Mouse (Mus musculus): Measurements from ENCODE around the gene Fn1. TPM values are rescaled to one million over a fixed set of nuclear protein-coding genes. Genes with fewer than 3 reads are reported as not detected.
A peak's percentile ranks its signal among the peaks of the same experiment; 100 is the strongest.

Gene Fn1
- 100 to 1,000 TPM; 142 to 143 TPM for total RNA-seq (2021)

DNA sequence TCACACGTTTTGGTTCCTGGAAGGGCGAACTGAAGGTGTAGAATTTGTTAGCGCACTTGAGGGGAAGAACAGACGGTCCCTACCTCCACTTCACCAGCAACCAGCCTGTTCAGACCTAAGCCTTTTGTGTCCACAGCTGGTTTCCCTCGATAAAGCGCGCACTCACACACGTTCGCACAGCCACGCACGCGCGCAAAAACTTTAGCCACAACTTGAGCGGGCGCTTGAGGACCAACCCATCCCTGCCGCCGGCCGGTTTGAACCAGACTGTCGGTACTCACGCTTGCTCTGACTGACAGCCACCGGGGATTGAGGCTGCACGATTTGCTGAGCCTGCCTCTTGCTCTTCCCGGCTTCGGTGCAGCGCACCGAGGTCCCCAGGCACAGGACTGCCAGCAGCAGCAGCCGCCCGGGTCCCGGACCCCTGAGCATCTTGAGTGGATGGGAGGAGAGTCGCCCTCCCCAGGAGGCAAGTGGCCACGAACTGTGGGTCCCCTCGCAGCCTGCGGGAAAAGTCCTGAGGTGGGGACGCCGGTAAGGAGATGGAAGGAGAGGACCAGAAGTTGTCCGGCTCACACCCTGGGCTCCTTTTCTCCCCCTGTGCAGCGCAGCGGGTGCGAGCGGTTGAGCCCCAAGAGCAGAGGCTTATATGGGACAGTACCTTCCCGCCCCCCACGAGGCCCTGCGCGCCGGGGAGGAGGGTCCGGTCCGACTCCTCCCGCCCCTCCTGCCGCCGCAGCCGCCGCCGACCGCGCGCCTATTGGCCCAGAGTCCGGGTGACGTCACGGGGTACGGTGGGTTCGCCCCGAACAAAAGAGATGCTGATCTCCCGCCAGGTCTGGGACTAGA is at the start of gene Fn1:
Fn1 (minus strand) TSS at position 650 of the 849 bp plus-strand sequence.
- intact Hi-C loops (cut with DNase I): no loop called here
- DNase-seq: peak; percentile 81

DNA sequence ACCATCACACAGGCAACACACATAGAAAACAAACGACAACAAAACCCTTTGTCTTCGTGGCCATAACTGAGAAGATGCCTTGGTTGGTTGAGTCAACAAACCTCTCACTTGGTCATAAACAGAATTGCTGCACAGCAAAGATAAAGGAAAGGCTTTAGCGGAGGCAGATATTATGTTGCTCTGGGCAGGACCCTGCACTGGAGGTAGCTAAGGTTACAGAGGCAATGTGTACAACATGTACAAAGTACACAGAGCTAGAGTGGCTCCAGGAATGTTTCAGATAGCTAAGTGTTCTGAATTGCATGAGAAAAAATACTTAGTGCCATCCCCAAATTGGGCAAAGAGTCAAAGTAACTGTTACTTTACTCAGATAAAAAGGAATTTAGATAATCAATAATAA is 43.1 kb upstream of the Fn1 start:
- no peak for DNase-seq
- intact Hi-C loops (cut with DNase I): no loop called here

- DNase-seq: no peak
- intact Hi-C loops (cut with DNase I): no loop called here
Observed at GRCm38 (mm10) chr1:71691472-71692277, 38.7 kb upstream of the Fn1 start.

- DNase-seq: no peak
- intact Hi-C loops (cut with DNase I): no loop called here
Observed at GRCm38 (mm10) chr1:71688926-71689303, 35.9 kb upstream of the Fn1 start.

- DNase-seq: no peak
- intact Hi-C loops (cut with DNase I): no loop called here
Observed at GRCm38 (mm10) chr1:71688272-71688925, 35.4 kb upstream of the Fn1 start.

DNA sequence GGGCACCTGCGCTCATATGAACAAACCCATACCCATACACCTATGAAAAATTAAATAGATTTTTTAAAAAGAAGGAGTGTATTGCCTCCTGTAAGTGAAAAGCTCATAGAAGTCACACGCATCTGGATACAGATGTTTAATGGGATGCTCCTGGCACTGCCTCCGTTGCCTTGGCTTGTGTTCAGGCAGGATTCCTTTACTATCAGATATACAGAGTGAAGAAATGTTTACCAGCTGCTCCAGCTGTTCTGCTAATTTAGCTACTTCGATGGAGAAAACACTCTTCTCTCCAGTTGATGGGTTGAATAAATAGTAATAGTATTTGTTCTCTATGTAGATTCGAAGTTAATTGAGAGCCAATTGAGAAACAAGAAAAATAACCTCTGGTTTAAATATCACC is 33.8 kb upstream of the Fn1 start:
- DNase-seq: no peak
- intact Hi-C loops (cut with DNase I): no loop called here

DNA sequence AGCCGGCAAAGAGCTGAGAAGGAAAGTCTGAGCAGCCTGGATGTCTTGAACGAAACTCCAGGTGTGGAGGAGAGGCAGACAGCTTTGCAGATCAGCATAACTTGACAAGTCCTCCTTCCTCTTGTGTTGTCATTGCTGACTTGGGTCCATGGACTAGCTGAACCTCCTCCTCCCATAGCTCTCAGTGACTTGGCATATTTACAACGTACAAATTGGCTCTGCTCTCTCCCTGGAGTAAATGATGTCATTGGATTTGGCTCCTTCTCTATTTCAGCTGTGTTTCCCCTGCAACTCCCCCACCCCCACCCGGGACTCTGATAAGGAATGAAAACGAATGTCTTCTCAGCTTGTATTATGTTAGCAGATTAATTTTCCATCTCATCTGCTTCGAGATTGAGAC is 30.7 kb upstream of the Fn1 start:
- no peak for DNase-seq
- intact Hi-C loops (cut with DNase I): no loop called here

DNA sequence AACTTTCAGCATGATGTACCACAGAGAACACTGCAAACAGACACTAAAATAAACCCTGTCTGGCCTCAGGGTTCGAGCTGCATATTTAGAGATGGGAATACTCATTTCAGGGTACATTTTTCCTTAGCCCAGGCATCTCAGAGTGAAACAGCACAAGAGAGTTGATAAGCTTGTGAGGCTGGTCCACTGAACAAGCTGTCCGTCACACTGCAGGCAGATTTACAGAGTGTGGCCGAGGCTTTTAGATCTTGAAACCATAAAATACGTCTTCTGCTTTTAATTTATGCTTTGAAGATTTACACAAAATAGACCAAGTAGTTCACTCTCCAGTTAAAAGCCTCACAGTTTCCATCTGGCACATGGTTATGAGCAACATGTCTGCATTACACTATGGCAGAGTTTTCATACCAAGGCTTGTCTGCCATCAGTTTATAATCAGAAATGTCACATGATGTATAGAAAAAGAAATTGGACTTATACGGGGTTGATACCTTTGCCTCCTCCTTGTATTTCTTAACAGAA is 29.3 kb upstream of the Fn1 start:
- DNase-seq: no peak
- intact Hi-C loops (cut with DNase I): no loop called here

- intact Hi-C loops (cut with DNase I): no loop called here
- DNase-seq: no peak
Observed at GRCm38 (mm10) chr1:71681306-71681705, 28.3 kb upstream of the Fn1 start.

DNA sequence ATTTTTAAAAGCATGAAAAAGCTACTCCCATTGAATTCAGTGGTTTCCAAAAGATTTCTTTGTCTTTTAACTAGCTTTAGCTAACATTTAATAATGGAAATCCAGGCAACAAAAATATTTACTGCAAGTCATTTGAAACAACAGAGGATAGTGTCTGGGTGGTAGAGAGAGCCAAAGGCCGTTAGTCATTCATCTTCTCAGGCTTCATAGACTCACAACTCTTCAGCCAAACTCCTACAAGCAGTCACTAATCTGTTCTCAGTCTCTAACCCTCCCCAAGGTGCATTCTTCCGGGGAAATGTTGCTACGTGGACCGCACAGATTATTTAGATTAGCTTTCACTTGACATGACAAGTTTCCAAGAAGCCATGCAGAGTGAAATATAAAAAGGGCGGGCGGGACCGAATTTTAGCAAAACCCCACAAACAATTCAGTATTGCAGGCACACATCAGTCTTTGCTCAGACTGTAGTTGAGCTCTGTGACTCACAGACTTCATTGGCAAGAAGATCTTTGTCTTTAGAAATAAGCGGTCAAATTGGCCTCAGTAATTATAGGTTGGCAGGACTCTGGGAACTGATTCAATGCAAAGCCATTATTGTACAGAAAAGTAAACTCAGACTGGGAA is 27.2 kb upstream of the Fn1 start:
- intact Hi-C loops (cut with DNase I): no loop called here

DNA sequence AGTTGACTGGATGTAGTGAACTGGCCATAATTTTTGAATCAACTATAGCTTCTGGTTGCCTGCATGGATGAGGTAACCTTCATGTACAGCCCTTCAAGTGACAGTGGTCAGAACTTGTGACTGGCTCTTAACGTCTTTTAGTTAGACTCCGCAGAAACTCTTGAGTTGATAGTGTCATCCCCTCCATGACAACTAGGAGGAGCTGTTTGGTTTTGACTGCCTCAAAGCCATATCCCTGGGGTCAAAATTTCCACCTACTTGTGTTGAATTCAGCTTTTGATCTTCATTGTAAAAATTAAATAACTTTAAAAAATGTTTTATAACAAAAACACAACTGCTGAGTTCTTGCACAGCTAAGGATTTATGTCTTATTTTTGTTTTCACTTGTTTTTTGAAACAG is 22.4 kb upstream of the Fn1 start:
- intact Hi-C loops (cut with DNase I): no loop called here
- DNase-seq: no peak

More for the DNA sequence above, 27.2 kb upstream of the Fn1 start:
- DNase-seq: no peak

DNA sequence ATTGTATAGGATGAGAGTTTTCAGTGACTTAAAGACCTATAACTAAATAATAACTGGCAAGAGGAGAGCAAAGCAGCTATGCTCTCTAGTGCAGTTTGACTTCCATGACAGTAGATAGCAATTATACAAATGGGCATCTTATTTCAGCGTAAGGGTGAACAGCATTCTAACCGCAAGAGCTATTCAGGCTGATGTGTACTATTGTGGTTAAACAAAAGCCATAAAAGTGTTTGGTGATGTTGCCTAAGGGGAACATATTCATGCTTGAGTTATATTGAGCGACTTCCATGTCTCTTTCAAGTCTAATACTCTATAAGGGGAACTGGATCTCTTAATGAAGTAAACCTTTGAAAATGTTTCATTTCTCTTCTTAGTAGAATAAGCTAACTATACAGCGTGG is 21.3 kb upstream of the Fn1 start:
- DNase-seq: no peak
- intact Hi-C loops (cut with DNase I): no loop called here

GRCm38 (mm10) chr1:71673398-71673910 is 20.5 kb upstream of the Fn1 start:
- DNase-seq: no peak
- intact Hi-C loops (cut with DNase I): no loop called here

- intact Hi-C loops (cut with DNase I): no loop called here
- no peak for DNase-seq
Observed at GRCm38 (mm10) chr1:71672346-71672745, 19.3 kb upstream of the Fn1 start.

DNA sequence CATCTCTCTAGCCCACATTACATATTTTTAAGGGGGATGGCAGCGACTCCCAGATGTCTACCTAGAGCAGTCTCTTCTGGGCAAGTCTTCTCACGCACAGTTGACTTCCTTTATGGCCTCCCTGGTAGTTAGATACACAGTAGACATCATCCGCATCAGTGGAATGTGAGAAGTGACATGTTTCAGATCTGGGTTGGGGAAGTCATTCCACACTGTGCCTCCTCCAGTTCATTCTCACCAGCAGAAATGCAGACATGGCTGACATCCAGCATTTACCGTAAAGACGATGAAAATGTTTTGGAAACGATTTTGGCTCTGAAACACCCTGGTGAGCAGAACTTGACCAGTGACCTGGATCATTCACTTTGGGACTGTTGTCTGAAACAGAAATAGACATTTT is 10.2 kb upstream of the Fn1 start:
- no peak for DNase-seq
- intact Hi-C loops (cut with DNase I): no loop called here

DNA sequence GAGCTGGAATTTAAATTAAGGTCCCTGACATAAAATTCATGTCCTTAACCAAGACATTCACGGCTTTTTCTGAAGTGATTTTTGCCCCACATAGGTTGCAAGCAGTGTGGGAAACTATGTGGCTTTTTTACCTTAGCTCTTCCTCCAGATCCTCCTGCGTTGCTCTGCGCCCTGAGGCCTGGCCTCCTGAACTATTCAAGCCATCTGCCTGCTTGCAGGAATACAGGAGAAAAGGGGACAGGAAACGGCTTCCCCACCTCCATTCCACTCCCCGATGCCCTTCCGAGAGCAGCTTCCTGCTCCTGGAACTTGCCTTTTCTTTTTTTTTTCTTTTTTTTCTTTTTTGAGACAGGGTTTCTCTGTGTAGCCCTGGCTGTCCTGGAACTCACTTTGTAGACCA is 5.6 kb upstream of the Fn1 start:
- no peak for DNase-seq
- intact Hi-C loops (cut with DNase I): no loop called here

GRCm38 (mm10) chr1:71656309-71656708 is 3.3 kb upstream of the Fn1 start:
- no peak for DNase-seq
- intact Hi-C loops (cut with DNase I): no loop called here

GRCm38 (mm10) chr1:71654221-71654620 is 1.2 kb upstream of the Fn1 start:
- DNase-seq: no peak
- intact Hi-C loops (cut with DNase I): no loop called here

GRCm38 (mm10) chr1:71653400-71654159 is 580 bp upstream of the Fn1 start:
- intact Hi-C loops (cut with DNase I): no loop called here
- no peak for DNase-seq

DNA sequence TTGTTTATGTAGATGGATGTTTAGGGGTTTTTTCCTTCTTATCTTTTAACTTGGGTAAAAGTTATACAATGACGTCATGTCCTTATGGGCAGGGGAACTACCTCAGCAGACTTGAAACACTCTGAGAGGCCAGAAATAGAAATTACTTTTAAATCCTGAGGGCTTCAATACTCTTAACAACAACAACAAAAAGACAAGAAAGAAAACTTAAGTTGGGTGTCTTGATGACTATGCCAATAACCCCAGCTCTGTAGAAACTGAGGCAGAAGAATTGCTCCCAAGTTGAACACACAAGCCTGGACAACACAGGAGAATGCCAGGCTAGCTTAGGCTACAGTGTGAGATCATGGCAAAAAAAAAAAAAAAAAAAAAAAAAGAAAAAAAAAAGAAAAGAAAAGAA is 1.2 kb downstream of the Fn1 start:
- intact Hi-C loops (cut with DNase I): no loop called here
- no peak for DNase-seq
